Mouse (Mus musculus) CH12.LX (cell line): ENCODE results near the gene Pdlim3. TPM values are rescaled to one million over a fixed set of nuclear protein-coding genes. Genes with fewer than 3 reads are reported as not detected.
"Not testable (repeated sequence)": the region's sequence is repeated elsewhere in the genome, so short reads cannot be mapped to it uniquely, and the experiment has no call there.

Experiments used
- DNase-seq: peaks from one replicate; pipeline ENCODE4 v3.0.0-alpha.2; 2013; ENCODE audit errors: extremely low read depth
- H3K27ac ChIP-seq: 2 replicates; pipeline ENCODE4 v1.5.1; 2012; ENCODE audit warnings: low read depth, mild to moderate bottlenecking, control low read depth, moderate library complexity; ENCODE audit not compliant: insufficient read depth
- H3K27me3 ChIP-seq: replicated peaks from 2 replicates; pipeline ENCODE3; 2012; ENCODE audit warnings: inconsistent platforms
- H3K36me3 ChIP-seq, 2 experiments: replicated peaks in 1 of 2; 2 replicates each; pipeline versions ENCODE3 to v1.6.1; 2012; ENCODE audit warnings: inconsistent platforms in 1 of 2, low read length in 1 of 2, mild to moderate bottlenecking in 1 of 2, mixed read lengths in 1 of 2, moderate library complexity in 1 of 2; ENCODE audit not compliant: control insufficient read depth in 1 of 2, insufficient read depth in 1 of 2
- H3K4me1 ChIP-seq, 2 experiments: 2 replicates each; pipeline ENCODE4 v1.6.1; 2012; ENCODE audit warnings: inconsistent platforms in 1 of 2, moderate library complexity in 1 of 2; ENCODE audit not compliant: insufficient read depth in 2 of 2, control insufficient read depth in 1 of 2
- H3K4me2 ChIP-seq: 2 replicates; pipeline ENCODE4 v1.6.1; 2012; ENCODE audit warnings: low read depth, mild to moderate bottlenecking, control low read depth; ENCODE audit not compliant: poor library complexity, insufficient read depth, severe bottlenecking
- H3K4me3 ChIP-seq, 3 experiments: fragments of 150-350 bp in 1 of 3; sonication (generic) in 1 of 3; replicated peaks in 1 of 3; 2 replicates each; pipeline versions ENCODE3 to v1.5.1; 2011 to 2012; ENCODE audit warnings: low read depth in 2 of 3, low read length in 2 of 3, mild to moderate bottlenecking in 2 of 3, moderate library complexity in 2 of 3, control low read depth in 1 of 3, improper control_type of control experiment in 1 of 3, inconsistent platforms in 1 of 3, mixed read lengths in 1 of 3; ENCODE audit not compliant: poor library complexity in 1 of 3
- H3K79me2 ChIP-seq: replicated peaks from 2 replicates; pipeline ENCODE4 v1.6.1; 2012; ENCODE audit warnings: mild to moderate bottlenecking, moderate library complexity; ENCODE audit not compliant: control insufficient read depth, poor library complexity, insufficient read depth, severe bottlenecking; ENCODE audit errors: extremely low read depth
- H3K9ac ChIP-seq: 2 replicates; pipeline ENCODE4 v1.6.1; 2012; ENCODE audit warnings: low read depth, mild to moderate bottlenecking, control low read depth, moderate library complexity; ENCODE audit not compliant: insufficient read depth
- H3K9me3 ChIP-seq: replicated peaks from 2 replicates; pipeline ENCODE3; 2012; ENCODE audit warnings: low read length, inconsistent platforms, mixed read lengths
- BHLHE40 ChIP-seq: IDR thresholded peaks from 2 replicates; pipeline ENCODE4 v1.6.1; 2011; ENCODE audit warnings: mild to moderate bottlenecking, low read depth, low read length, improper control_type of control experiment
- CHD1 ChIP-seq: IDR thresholded peaks from 2 replicates; pipeline ENCODE4 v1.6.1; 2012; ENCODE audit warnings: low read depth, low read length, improper control_type of control experiment, inconsistent platforms
- CHD2 ChIP-seq: IDR thresholded peaks from 2 replicates; pipeline ENCODE4 v1.6.1; 2011; ENCODE audit warnings: low read length, improper control_type of control experiment
- ETS1 ChIP-seq: conservative IDR thresholded peaks from 2 replicates; pipeline ENCODE4 v1.6.1; 2012; ENCODE audit warnings: low read depth, mild to moderate bottlenecking, inconsistent platforms, low read length, improper control_type of control experiment, moderate library complexity
- GABPA ChIP-seq: IDR thresholded peaks from 2 replicates; pipeline ENCODE4 v1.6.1; 2012; ENCODE audit warnings: low read depth, low read length, improper control_type of control experiment, inconsistent platforms; ENCODE audit not compliant: insufficient replicate concordance
- HCFC1 ChIP-seq: IDR thresholded peaks from 2 replicates; pipeline ENCODE4 v1.6.1; 2012; ENCODE audit warnings: low read depth, mild to moderate bottlenecking, inconsistent platforms, low read length, improper control_type of control experiment
- JUND ChIP-seq: conservative IDR thresholded peaks from 2 replicates; pipeline ENCODE4 v1.6.1; 2011; ENCODE audit warnings: low read depth, low read length, improper control_type of control experiment
- MAZ ChIP-seq: IDR thresholded peaks from 2 replicates; pipeline ENCODE4 v1.6.1; 2012; ENCODE audit warnings: low read depth, mild to moderate bottlenecking, inconsistent platforms, low read length, improper control_type of control experiment, moderate library complexity
- NELFE ChIP-seq: IDR thresholded peaks from 2 replicates; pipeline ENCODE4 v1.6.1; 2011; ENCODE audit warnings: low read depth, low read length, improper control_type of control experiment
- POLR2AphosphoS2 ChIP-seq: IDR thresholded peaks from 2 replicates; pipeline ENCODE4 v1.6.1; 2011; ENCODE audit warnings: low read depth, low read length, improper control_type of control experiment
- RAD21 ChIP-seq: IDR thresholded peaks from 2 replicates; pipeline ENCODE4 v1.6.1; 2011; ENCODE audit warnings: low read depth, mild to moderate bottlenecking, low read length, improper control_type of control experiment, moderate library complexity
- SIN3A ChIP-seq: IDR thresholded peaks from 2 replicates; pipeline ENCODE4 v1.6.1; 2012; ENCODE audit warnings: low read length, improper control_type of control experiment, inconsistent platforms
- SMC3 ChIP-seq: IDR thresholded peaks from 2 replicates; pipeline ENCODE4 v1.6.1; 2011; ENCODE audit warnings: low read depth, low read length, improper control_type of control experiment
- TCF12 ChIP-seq: IDR thresholded peaks from 2 replicates; pipeline ENCODE4 v1.6.1; 2014; ENCODE audit warnings: low read depth, mild to moderate bottlenecking, inconsistent platforms, low read length, improper control_type of control experiment
- USF1 ChIP-seq: IDR thresholded peaks from 2 replicates; pipeline ENCODE4 v1.6.1; 2014; ENCODE audit warnings: low read depth, mild to moderate bottlenecking, inconsistent platforms, low read length, improper control_type of control experiment
- ZKSCAN1 ChIP-seq: IDR thresholded peaks from 2 replicates; pipeline ENCODE4 v1.6.1; 2012; ENCODE audit warnings: low read depth, inconsistent platforms, low read length, improper control_type of control experiment, borderline replicate concordance
- dilution Hi-C: fragments of 300-500 bp; cut with MboI; formaldehyde crosslinking; loops from 2 replicates; pipeline ENCODE4 v1.14.3; 2020; ENCODE audit warnings: low sequenced_read_pairs; ENCODE audit not compliant: extremely low pct_unique_long_range_greater_than_20kb, extremely low pct_ligation_motif_present
- in situ Hi-C: fragments of 300-500 bp; cut with MboI; formaldehyde crosslinking; loops from 3 replicates; pipeline ENCODE4 v1.14.3; 2019; ENCODE audit warnings: low sequenced_read_pairs, low pct_ligation_motif_present, low pct_unique_long_range_greater_than_20kb, mixed read lengths
- polyA plus RNA-seq: library from polyadenylated mRNA; unstranded; fragments of >175 nt; gene quantifications from 2 replicates; pipeline ENCODE4 v1.2.1, GENCODE M21; 2012; ENCODE audit warnings: low read depth; ENCODE audit not compliant: insufficient read length
- total RNA-seq, 2 experiments: library from RNA; depleted of rRNA; stranded (reverse); fragments of 300-350 nt in 1 of 2; fragments of >200 nt in 1 of 2; gene quantifications; 2 replicates each; pipeline ENCODE4 v1.2.3; 2012 to 2014

Pdlim3 gene
- total and polyA plus RNA-seq, 3 experiments = 0.15 TPM; not detected in 2

GRCm38 (mm10) chr8:45858391-45858790 lies 26.9 kb upstream of the Pdlim3 start:
- no peaks in the 10 kb centered on the region for H3K36me3 ChIP-seq
- in situ Hi-C loops = no loop called here
- dilution Hi-C loops = no loop called here

GRCm38 (mm10) chr8:45871587-45871986 lies 13.7 kb upstream of the Pdlim3 start:
- TF ChIP-seq USF1 (peak; percentile 9; the same call in 1 of the 2 replicates), BHLHE40 (peak; percentile 48)
- TF ChIP-seq, all 38 proteins: peak for 2; not testable (repeated sequence) for 36
- H3K27ac ChIP-seq, in situ Hi-C loops, H3K4me3 ChIP-seq, H3K79me2 ChIP-seq, dilution Hi-C loops, DNase-seq, H3K9me3 ChIP-seq, H3K27me3 ChIP-seq, H3K9ac ChIP-seq, H3K4me1 ChIP-seq, H3K36me3 ChIP-seq: not testable (repeated sequence)
- peak overlapping the region; percentile 35; the same call in 1 of the 2 replicates for H3K4me2 ChIP-seq

More at GRCm38 (mm10) chr8:45858391-45858790, 26.9 kb upstream of the Pdlim3 start:
- no peak overlapping the region for H3K9ac ChIP-seq
- no peak for DNase-seq
- H3K27ac ChIP-seq = no peak overlapping the region
- no peaks in the 10 kb centered on the region for H3K9me3 ChIP-seq
- no peaks in the 10 kb centered on the region for H3K79me2 ChIP-seq
- H3K4me1 ChIP-seq = peaks cover 2 to 3% of the 10 kb centered on the region in 2 experiments; a peak in 1 of 4 replicates
- no peak overlapping the region for H3K4me3 ChIP-seq
- TF ChIP-seq SIN3A = no peak
- no peak for TF ChIP-seq NELFE
- no peak for TF ChIP-seq MAZ
- no peak for TF ChIP-seq HCFC1
- TF ChIP-seq POLR2AphosphoS2 = no peak
- TF ChIP-seq JUND = no peak
- no peak for TF ChIP-seq USF1
- TF ChIP-seq SMC3 = no peak
- no peak for TF ChIP-seq ZKSCAN1
- TF ChIP-seq RAD21 = no peak
- TF ChIP-seq CHD2 = no peak
- TF ChIP-seq TCF12 = no peak
- TF ChIP-seq GABPA = no peak
- TF ChIP-seq CHD1 = no peak
- no peak for TF ChIP-seq BHLHE40
- TF ChIP-seq ETS1 = no peak
- no peak overlapping the region for H3K4me2 ChIP-seq
- H3K27me3 ChIP-seq = no peaks in the 10 kb centered on the region
